Mouse (Mus musculus) retina, embryonic 14.5 days (tissue): ENCODE results near the gene Foxa2.
A peak's percentile ranks its signal among the peaks of the same experiment; 100 is the strongest.

Experiments used
- DNase-seq: peaks from one replicate; pipeline ENCODE4 v3.0.0-alpha.2; 2015; ENCODE audit warnings: low spot score

Gene Foxa2

GRCm38 (mm10) chr2:148039351-148040235, 7.2 kb downstream of the Foxa2 start:
- peak; percentile 29 for DNase-seq

- peak; percentile 48 for DNase-seq
These were observed 8.1 kb downstream of the Foxa2 start for GRCm38 (mm10) chr2:148038366-148039310.

DNA sequence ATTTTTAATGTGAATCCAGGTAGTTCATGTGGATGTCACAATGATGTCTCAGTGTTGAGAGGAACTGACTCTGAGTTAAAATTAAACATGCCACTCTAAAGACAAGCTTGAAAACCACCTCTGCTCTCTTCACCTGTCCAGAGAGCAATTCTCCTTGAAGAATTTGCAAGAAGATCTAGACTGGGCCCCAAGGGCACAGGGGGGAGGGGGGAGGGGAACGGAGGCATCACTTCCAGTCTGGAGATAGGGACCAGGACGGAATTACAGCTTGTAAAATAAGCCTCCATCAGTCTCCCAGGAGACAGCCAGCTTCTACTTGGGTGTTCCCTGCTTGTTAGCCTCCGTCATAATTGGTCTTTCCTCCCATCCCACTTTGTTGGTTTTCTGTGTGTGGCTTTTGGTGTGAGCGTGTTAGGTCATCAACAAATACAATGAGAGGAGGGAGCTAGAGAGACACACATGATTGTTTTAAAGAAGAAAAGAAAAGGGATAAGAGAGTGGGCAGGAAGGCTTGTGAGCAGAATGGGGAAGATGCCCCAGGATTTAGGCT, 10.1 kb downstream of the Foxa2 start:
- DNase-seq: peak; percentile 46

- peak; percentile 35 for DNase-seq
These were observed 15.6 kb downstream of the Foxa2 start for GRCm38 (mm10) chr2:148030991-148031675.

- peak; percentile 43 for DNase-seq
These were observed 16.2 kb downstream of the Foxa2 start for GRCm38 (mm10) chr2:148030613-148030935.

DNA sequence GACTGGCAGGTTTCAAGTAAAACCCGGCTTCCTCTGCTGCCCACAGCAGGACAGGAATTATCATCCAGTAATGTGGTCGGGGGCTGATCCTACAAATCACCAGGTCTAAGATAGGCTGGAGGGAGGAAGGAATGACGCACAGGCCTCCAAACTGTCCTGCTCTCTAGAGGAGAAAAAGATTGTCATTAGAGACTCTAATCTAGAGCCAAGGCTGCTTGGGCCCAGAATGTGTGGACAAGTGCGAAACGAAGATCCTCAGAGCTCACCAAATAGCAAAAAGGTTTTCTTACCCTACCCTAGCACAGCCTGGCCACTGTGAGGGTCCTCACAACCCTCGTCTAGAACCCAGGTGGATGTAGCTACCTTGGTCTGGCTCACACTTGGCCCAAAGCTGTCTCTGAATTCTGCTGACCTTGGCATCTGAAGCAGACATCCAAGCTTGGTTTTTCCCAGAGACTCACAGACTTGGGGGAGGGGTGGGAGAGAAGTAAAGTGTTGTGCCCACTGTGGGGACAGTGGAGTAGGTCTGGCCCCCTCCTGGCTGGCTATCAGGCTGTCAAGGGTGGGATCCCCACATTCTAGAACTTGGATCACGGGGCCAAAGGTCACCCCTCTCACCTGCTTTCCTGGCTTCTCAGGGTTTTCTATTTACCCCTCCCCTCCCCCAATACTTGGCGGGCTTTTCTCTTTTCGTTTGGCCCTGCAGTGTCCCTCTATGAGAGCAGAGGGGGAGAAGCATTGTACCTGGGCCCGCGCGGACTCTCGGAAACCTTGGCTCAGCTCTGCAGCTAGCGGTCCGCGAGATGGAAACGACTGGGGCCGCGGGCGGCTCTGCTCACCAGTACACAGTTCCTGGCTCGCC, 16.8 kb downstream of the Foxa2 start:
- peak; percentile 18 for DNase-seq

DNA sequence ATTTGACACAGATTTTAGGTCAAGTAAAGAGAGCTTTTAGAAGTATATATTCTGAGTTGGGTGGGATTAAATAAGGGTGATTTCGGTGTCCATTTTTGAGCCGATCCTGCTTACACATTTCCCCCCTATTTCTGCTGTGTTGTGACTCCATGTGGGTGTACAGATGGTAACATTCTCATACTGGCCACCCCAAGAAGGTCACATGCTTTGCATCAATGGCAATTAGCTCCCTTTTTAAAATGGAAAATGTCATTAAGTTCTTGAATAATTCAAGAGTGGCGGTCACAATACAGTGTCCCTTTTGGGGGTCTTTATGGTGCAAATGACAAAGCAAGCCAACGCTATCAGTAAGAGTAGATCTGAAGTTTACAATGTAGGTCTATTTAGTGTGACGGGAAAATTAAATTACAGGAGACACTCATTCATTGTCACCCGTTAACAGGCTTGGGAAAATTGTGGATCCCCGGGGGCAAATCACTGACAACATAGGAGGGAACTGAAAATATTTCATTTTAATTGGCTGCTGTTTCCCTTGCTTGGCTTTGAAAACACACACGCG, 17.6 kb downstream of the Foxa2 start:
- peak; percentile 23 for DNase-seq

DNA sequence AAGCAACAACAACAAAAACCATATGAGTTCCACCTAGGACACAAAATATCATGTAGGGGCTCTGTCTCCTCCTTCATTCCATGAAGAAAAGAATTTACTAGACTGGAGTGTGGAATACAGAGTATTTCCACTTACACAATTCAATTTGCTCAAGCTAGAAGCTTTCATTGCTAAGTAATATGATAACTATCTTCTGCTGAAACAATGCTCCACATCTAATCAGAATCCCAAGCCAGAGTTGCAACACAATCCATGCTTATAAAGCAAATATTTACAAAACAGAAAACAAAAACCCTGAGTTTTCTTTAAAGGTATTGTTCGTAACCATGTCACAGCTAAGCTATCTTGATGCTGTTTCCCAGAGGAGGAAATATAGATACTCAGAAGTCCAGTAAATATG, 20.4 kb downstream of the Foxa2 start:
- DNase-seq: peak; percentile 11

GRCm38 (mm10) chr2:148025481-148025880, 21.3 kb downstream of the Foxa2 start:
- DNase-seq: no peak

GRCm38 (mm10) chr2:148024268-148024935, 22.4 kb downstream of the Foxa2 start:
- no peak for DNase-seq

DNA sequence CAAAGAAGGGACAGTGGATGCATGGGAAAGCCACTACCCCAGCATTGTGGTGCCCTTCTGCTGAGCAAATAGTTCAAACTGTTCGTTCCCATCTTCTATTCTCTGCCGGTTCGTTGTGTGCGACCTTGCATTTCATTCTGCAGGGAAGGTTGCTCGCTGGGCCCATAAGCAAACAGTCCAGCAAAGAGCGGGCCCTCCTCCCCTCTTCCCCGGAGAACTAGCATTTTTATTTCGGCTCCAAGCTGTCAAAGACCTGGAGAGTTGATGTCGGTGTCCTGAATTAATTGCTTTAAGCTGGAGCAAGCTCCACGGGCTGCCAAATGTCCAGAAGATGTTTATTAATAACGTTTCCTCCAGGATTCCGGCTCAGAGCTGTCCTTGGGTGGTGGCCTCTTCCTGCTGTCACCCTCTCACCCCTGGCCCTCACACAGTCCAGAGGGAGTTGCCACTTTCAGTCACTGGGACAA, 23.4 kb downstream of the Foxa2 start:
- DNase-seq: peak; percentile 32

DNA sequence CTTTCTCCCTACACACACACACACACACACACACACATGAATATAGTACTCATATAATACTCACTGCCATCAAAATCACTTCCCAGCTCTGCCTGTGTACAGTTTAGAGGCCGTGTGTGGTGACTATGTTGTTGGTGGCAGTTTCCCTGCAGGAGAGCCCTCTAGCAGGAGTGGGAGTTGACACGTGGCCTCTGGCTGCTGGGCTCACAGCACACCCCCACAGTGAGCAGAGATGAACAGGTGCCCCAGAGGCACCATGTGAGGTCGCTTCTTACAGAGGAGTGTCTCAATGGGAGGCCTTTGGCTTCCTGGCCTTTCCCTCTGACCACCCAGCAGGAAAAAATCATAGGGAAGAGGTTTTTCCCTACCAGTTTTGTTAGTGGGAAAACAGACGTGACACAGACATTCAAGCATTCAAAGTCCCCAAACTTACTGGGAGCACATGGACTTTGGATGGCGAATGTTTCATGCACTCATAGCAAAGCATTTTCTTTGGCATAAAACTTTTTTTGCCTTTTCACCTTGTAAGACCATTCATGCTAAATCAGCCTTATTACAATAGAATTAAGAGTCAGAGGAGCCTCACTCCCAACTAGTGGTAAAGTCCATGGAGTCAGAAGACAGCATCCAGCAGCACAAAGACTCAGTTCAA, 24.7 kb downstream of the Foxa2 start:
- peak; percentile 17 for DNase-seq

DNA sequence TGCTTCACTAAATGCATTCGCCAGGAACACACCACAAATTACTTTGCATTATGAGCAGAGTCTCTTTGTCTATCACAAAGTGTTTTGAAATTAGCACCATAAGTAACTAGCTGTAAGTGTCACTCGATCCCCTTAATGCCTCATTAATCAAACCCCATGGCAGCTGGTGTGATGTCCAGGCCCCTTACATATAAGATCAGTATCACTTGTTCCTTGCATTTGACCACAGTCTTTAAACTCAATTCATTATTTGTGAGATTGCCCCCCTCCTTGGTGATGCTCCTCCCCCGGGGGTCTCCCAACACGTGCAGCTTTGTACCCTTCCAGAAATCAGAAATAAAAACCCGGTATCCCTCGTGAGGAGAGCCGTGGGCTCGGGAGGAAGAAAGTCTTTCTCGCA, 25.8 kb downstream of the Foxa2 start:
- DNase-seq: peak; percentile 57

GRCm38 (mm10) chr2:148020125-148020524, 26.6 kb downstream of the Foxa2 start:
- DNase-seq: no peak

DNA sequence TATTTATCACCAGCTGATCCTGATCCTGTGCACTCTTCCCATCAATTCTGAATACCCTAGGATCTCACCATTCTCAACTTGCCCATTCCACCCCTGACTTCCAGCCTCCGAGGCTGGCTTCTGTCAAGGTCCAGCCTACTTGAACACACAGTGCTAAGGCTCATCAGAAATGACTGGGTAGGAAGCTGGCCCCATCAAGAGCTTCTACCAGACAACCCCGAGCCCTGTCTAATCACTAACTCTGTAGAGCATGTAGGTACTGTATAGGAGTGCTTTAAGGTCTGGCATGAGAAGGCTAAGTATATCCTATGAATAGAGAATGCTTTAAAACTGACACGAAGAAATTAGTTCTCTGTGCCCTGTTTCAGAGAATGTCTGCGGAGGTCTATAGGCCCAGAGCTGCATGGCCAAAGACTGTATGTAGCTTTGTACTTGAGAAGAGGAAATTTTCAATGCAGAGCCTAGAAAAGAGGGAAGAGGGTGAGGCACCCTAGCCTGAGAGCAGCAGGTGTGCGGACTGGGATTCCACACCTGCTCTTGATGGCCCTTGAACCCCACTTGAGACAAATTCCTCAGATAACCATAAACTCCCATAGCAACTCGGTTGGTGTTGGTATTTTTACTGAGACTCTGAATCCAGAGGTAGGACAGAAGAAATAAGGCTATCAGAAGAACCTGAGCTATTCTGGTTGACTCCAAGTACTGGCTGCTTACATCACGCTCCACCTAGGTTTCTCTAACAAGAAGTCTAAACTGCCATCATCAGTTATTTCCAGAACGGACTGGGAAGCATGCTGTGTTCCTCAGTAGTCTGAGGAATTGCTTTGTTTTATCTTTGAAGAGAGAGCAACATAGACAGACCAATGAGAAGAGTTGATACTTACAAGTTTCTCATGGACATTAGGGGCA, 28.7 kb downstream of the Foxa2 start:
- no peak for DNase-seq

GRCm38 (mm10) chr2:148013382-148013781, 33.4 kb downstream of the Foxa2 start:
- no peak for DNase-seq

GRCm38 (mm10) chr2:148009049-148009448, 37.7 kb downstream of the Foxa2 start:
- DNase-seq: no peak
